Mouse (Mus musculus) bone marrow, adult 2 months (tissue): ENCODE measurements at regions not wholly inside any gene's neighbourhood (a gene's known extent, or its start where the extent isn't known, plus 50 kb on each side); places are given as distances from the start of the nearest gene placed in this dataset.

Experiments
- H3K27ac ChIP-seq: fragments of 200-500 bp; 2 replicates; pipeline ENCODE4 v1.5.1; 2012; ENCODE audit warnings: low read depth, mild to moderate bottlenecking, control low read depth, inconsistent platforms, low read length; ENCODE audit not compliant: control insufficient read depth, poor library complexity, insufficient read depth
- H3K4me1 ChIP-seq: fragments of 200-500 bp; 2 replicates; pipeline ENCODE4 v1.6.1; 2011; ENCODE audit warnings: low read length; ENCODE audit not compliant: control insufficient read depth, insufficient read depth
- H3K4me3 ChIP-seq: fragments of 200-500 bp; replicated peaks from 2 replicates; pipeline ENCODE3; 2011; ENCODE audit warnings: mild to moderate bottlenecking, low read depth, low read length, control low read depth; ENCODE audit not compliant: control insufficient read depth
- CTCF ChIP-seq: fragments of 200-500 bp; IDR thresholded peaks from 2 replicates; pipeline ENCODE4 v1.5.1; 2011; ENCODE audit warnings: low read length, control low read depth; ENCODE audit not compliant: control insufficient read depth, insufficient read depth
- POLR2A ChIP-seq: fragments of 200-500 bp; IDR thresholded peaks from 2 replicates; pipeline ENCODE4 v1.6.1; 2011; ENCODE audit warnings: low read depth, mild to moderate bottlenecking, control low read depth, low read length, borderline replicate concordance; ENCODE audit not compliant: control insufficient read depth
- WGBS: fragments of 180-500 bp; shearing (Covaris S2); methylation state at CpG from one replicate; pipeline ENCODE4 v1.1.7; 2018; 5-methylcytosine and 5-hydroxymethylcytosine counted together

- 67% methylated on average over 1 of the region's 1 CpGs for WGBS
- Histone ChIP-seq H3K27ac (no peak overlapping the region), H3K4me3 (no peak overlapping the region), H3K4me1 (no peaks in the 10 kb centered on the region)
- no peak for TF ChIP-seq POLR2A
- no peak for TF ChIP-seq CTCF
Observed at GRCm38 (mm10) chr19:59579676-59580075, 121.5 kb downstream of the Emx2 start.

GRCm38 (mm10) chr19:59585835-59586234 lies 127.7 kb downstream of the Emx2 start:
- no peak overlapping the region for H3K4me3 ChIP-seq
- H3K4me1 ChIP-seq, result no peaks in the 10 kb centered on the region
- no peak overlapping the region for H3K27ac ChIP-seq
- TF ChIP-seq CTCF (no peak), POLR2A (no peak)
- 63% methylated on average over 4 of the region's 4 CpGs for WGBS

GRCm38 (mm10) chr19:59587303-59587702 lies 129.1 kb downstream of the Emx2 start:
- 82% methylated on average over 12 of the region's 12 CpGs for WGBS
- H3K4me1 ChIP-seq, result no peaks in the 10 kb centered on the region
- no peak overlapping the region for H3K4me3 ChIP-seq
- TF ChIP-seq POLR2A (no peak), CTCF (no peak)
- H3K27ac ChIP-seq, result no peak overlapping the region

- no peaks in the 10 kb centered on the region for H3K4me1 ChIP-seq
- H3K4me3 ChIP-seq, result no peak overlapping the region
- 25% methylated on average over 17 of the region's 17 CpGs for WGBS
- H3K27ac ChIP-seq, result no peak overlapping the region
- TF ChIP-seq CTCF (no peak), POLR2A (no peak)
Observed at GRCm38 (mm10) chr19:59588068-59588522, 129.9 kb downstream of the Emx2 start.

GRCm38 (mm10) chr19:59590021-59590420 lies 131.8 kb downstream of the Emx2 start:
- Histone ChIP-seq H3K4me1 (no peaks in the 10 kb centered on the region), H3K27ac (no peak overlapping the region), H3K4me3 (no peak overlapping the region)
- 89% methylated on average over 3 of the region's 3 CpGs for WGBS
- TF ChIP-seq POLR2A, result no peak
- no peak for TF ChIP-seq CTCF

GRCm38 (mm10) chr19:59592060-59592459 lies 133.9 kb downstream of the Emx2 start:
- 54% methylated on average over 3 of the region's 3 CpGs for WGBS
- Histone ChIP-seq H3K27ac (no peak overlapping the region), H3K4me1 (no peaks in the 10 kb centered on the region), H3K4me3 (no peak overlapping the region)
- no peak for TF ChIP-seq POLR2A
- no peak for TF ChIP-seq CTCF

DNA sequence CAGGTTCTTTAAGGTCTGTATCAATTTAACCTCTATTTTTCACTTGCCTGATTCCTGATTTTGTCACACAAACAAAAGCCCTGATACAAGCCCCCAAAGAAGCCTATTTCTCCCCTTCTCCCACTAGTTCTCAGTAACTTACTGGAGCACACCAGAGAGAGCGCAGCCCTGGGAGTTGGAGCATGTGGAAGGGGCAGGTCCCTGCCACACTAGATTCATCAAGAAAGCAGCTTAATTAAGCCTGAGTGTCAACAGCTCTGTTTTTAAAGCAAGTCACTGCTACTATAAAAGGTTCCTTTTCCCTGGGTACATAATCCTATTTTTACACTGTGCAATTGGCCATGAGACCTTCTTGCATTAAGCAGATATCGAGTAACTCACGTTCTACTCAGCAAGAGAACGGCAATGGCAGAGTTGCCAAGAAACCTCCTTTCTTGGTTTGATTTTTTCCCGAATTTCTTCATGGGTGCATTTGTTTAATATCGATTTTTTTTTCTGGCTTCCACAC lies 166.2 kb downstream of the Emx2 start:
- no peaks in the 10 kb centered on the region for H3K4me1 ChIP-seq
- no peak overlapping the region for H3K27ac ChIP-seq
- WGBS, result 82% methylated on average over 6 of the region's 6 CpGs
- TF ChIP-seq CTCF (no peak), POLR2A (no peak)
- H3K4me3 ChIP-seq, result no peak overlapping the region

GRCm38 (mm10) chr19:59627681-59628080 lies 169.5 kb downstream of the Emx2 start:
- Histone ChIP-seq H3K27ac (no peak overlapping the region), H3K4me3 (no peak overlapping the region), H3K4me1 (no peaks in the 10 kb centered on the region)
- TF ChIP-seq POLR2A, result no peak
- no peak for TF ChIP-seq CTCF
- 57% methylated on average over 3 of the region's 3 CpGs for WGBS
